12 mouse cellular contexts compared by ENCODE assay signal in the genomic region with DNA sequence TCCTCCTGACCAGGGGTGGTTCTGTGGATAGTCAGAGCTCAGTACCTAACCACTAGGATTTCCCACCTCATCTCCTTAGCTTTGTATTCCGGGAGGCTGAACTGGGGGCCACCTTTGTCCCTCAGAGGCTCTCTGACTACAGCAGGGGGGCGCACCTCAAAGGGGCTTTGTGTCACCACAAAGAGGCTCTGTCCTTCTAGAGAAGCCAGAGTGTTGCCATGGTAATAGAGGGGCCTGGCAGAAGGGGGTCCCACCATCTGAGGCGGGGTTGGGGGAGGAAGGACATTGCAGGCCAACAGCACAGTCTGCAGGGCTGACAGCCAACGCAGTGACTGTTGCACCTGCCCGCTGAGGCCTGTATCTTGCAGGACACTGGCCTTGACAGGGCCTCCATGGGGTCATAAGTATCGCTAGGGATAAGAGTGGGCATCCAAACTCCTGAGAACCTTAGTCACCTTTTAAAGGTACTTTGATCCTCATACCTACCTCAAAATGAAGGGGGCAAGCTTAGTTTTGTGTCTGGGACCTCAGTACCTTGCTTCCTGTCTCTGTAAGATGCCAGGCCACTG. TPM values are rescaled to one million over a fixed set of nuclear protein-coding genes. Genes with fewer than 3 reads are reported as not detected.
DNase-seq lines count a peak whose midpoint lies in the region; ATAC-seq and TF ChIP-seq lines count a peak whose summit lies in the region.
"Had no signal": no experiment of that assay in that cellular context is flagged by ENCODE, and none has a peak within 500 bp of the region (broad histone marks: within the 10 kb centered on the region; RNA-seq: fewer than 3 reads in every experiment).

No protein-coding gene starts in this region.

- no peaks in the 10 kb centered on the region for H3K9me3 ChIP-seq in megakaryocyte, embryonic 14.5 days
- no peaks in the 10 kb centered on the region for H3K9me3 ChIP-seq in forebrain, embryonic 13.5 days (replicated peaks)
- no peaks in the 10 kb centered on the region for H3K9me3 ChIP-seq in limb, embryonic 13.5 days
- no peaks in the 10 kb centered on the region for H3K9me3 ChIP-seq in lung, postnatal 0 days (ENCODE audit: low read length)
- H3K9me3 ChIP-seq: lung, embryonic 15.5 days had no signal

- H3K27ac ChIP-seq in forebrain, embryonic 13.5 days = peak overlapping the region; percentile 89
- H3K27ac ChIP-seq in limb, embryonic 13.5 days = peak overlapping the region; percentile 48; the same call in 1 of the 2 replicates
- H3K27ac ChIP-seq in olfactory bulb, adult 2 months (ENCODE audit: insufficient read depth, low read depth, low read length) = peak overlapping the region; percentile 14; the same call in 1 of the 2 replicates
- H3K27ac ChIP-seq in lung, postnatal 0 days (ENCODE audit: low read length) = no peak overlapping the region
- H3K27ac ChIP-seq: gastrocnemius, adult 2 months; lung, embryonic 15.5 days had no signal

- 9% methylated on average over 6 of the region's 6 CpGs for WGBS in forebrain, embryonic 13.5 days
- 43% methylated on average over 6 of the region's 6 CpGs for WGBS in limb, embryonic 13.5 days
- 61% methylated on average over 6 of the region's 6 CpGs for WGBS in olfactory bulb, adult 2 months
- 45% methylated on average over 6 of the region's 6 CpGs for WGBS in lung, postnatal 0 days

- H3K9ac ChIP-seq in forebrain, embryonic 13.5 days = peak overlapping the region; percentile 26
- peak overlapping the region; percentile 26; the same call in 1 of the 2 replicates for H3K9ac ChIP-seq in limb, embryonic 13.5 days
- H3K9ac ChIP-seq in lung, postnatal 0 days (replicated peaks; ENCODE audit: low read depth) = no peak overlapping the region
- H3K9ac ChIP-seq: lung, embryonic 15.5 days had no signal

- H3K36me3 ChIP-seq in megakaryocyte, embryonic 14.5 days (replicated peaks; ENCODE audit: low read length) = no peaks in the 10 kb centered on the region
- no peaks in the 10 kb centered on the region for H3K36me3 ChIP-seq in forebrain, embryonic 13.5 days (ENCODE audit: poor library complexity, severe bottlenecking)
- no peaks in the 10 kb centered on the region for H3K36me3 ChIP-seq in limb, embryonic 13.5 days
- no peaks in the 10 kb centered on the region for H3K36me3 ChIP-seq in lung, postnatal 0 days (ENCODE audit: insufficient read depth, low read length)
- H3K36me3 ChIP-seq: lung, embryonic 15.5 days had no signal

- H3K4me3 ChIP-seq in megakaryocyte, embryonic 14.5 days (replicated peaks) = peak overlapping the region; percentile 38
- H3K4me3 ChIP-seq in forebrain, embryonic 13.5 days = no peak overlapping the region
- no peak overlapping the region for H3K4me3 ChIP-seq in limb, embryonic 13.5 days
- no peak overlapping the region for H3K4me3 ChIP-seq in olfactory bulb, adult 2 months (ENCODE audit: insufficient read depth, low read depth, low read length)
- H3K4me3 ChIP-seq in lung, postnatal 0 days (ENCODE audit: low read depth, low read length) = no peak overlapping the region
- H3K4me3 ChIP-seq: gastrocnemius, adult 2 months; lung, embryonic 15.5 days had no signal

- peak overlapping the region; percentile 16; the same call in 1 of the 2 replicates for H3K4me2 ChIP-seq in forebrain, embryonic 13.5 days
- no peak overlapping the region for H3K4me2 ChIP-seq in limb, embryonic 13.5 days (replicated peaks)
- no peak overlapping the region for H3K4me2 ChIP-seq in lung, postnatal 0 days (replicated peaks; ENCODE audit: low read depth, low read length)
- H3K4me2 ChIP-seq: lung, embryonic 15.5 days had no signal

- peaks cover 42% of the 10 kb centered on the region for H3K4me1 ChIP-seq in megakaryocyte, embryonic 14.5 days
- H3K4me1 ChIP-seq in forebrain, embryonic 13.5 days = peaks cover 79% of the 10 kb centered on the region
- peaks cover 31% of the 10 kb centered on the region for H3K4me1 ChIP-seq in limb, embryonic 13.5 days
- H3K4me1 ChIP-seq in olfactory bulb, adult 2 months (ENCODE audit: control insufficient read depth, insufficient read depth, low read length) = peaks cover 43% of the 10 kb centered on the region
- H3K4me1 ChIP-seq in lung, postnatal 0 days (ENCODE audit: insufficient read depth, low read depth, low read length) = peaks cover 7% of the 10 kb centered on the region; the same call in 1 of the 2 replicates

- TF ChIP-seq POLR2A in olfactory bulb, adult 2 months (IDR thresholded peaks at IDR 0.05; ENCODE audit: insufficient read depth, low read depth, low read length) = no peak

- ATAC-seq in megakaryocyte, adult 5-6 weeks (ENCODE audit: poor library complexity, severe bottlenecking) = no peak
- peak; percentile 81 for ATAC-seq in forebrain, embryonic 13.5 days
- ATAC-seq in limb, embryonic 13.5 days (ENCODE audit: low FRiP score, low read depth) = no peak
- ATAC-seq in lung, postnatal 0 days = no peak

- TF ChIP-seq CTCF in olfactory bulb, adult 2 months (IDR thresholded peaks at IDR 0.05; ENCODE audit: insufficient read depth, low read depth, low read length) = no peak
- TF ChIP-seq CTCF in lung, postnatal 0 days (IDR thresholded peaks at IDR 0.05) = no peak

- DNase-seq in right cerebral cortex, adult 2 months (ENCODE audit: low spot score in 2 of 2) = no peak
- no peak for DNase-seq in lung, postnatal 0 days (ENCODE audit: low spot score)
- DNase-seq in ovary, adult 18-20 months (ENCODE audit: low spot score) = no peak
- DNase-seq: cerebellum, postnatal 36 days; gastrocnemius, adult 2 months; kidney, postnatal 4 days had no signal

- TF ChIP-seq EP300 in lung, postnatal 0 days (IDR thresholded peaks at IDR 0.05) = no peak

- peaks cover 46% of the 10 kb centered on the region for H3K27me3 ChIP-seq in megakaryocyte, embryonic 14.5 days (replicated peaks)
- H3K27me3 ChIP-seq in forebrain, embryonic 13.5 days = no peaks in the 10 kb centered on the region
- no peaks in the 10 kb centered on the region for H3K27me3 ChIP-seq in limb, embryonic 13.5 days
- no peaks in the 10 kb centered on the region for H3K27me3 ChIP-seq in lung, postnatal 0 days (replicated peaks; ENCODE audit: insufficient read depth, low read length)
- H3K27me3 ChIP-seq: lung, embryonic 15.5 days had no signal

RNA-seq across cellular contexts. Expression of gene Arvcf, which starts 32.6 kb away (rescaled TPM):
- polyA plus RNA-seq in megakaryocyte, embryonic 14.5 days (2012; ENCODE audit: insufficient read depth, low replicate concordance) = 2.6 TPM in 1 of 2 replicates, not detected in the other
- 0.38 and 0.68 TPM in 2 replicates for total RNA-seq in megakaryocyte, adult 5-6 weeks (2015)
- total RNA-seq in megakaryocyte, adult 5-6 weeks (2017) = 1.5 and 3.0 TPM in 2 replicates
- polyA plus RNA-seq in forebrain, embryonic 13.5 days (2015; fragmentation: Nextera tagmentation; extraction: Ambion mirVana) = 77.2 and 95.0 TPM in 2 replicates
- polyA plus RNA-seq in limb, embryonic 13.5 days (2015; fragmentation: Nextera tagmentation; extraction: Ambion mirVana) = 25.0 and 29.8 TPM in 2 replicates
- 956 TPM in 1 of 2 replicates, not detected in the other for polyA plus RNA-seq in olfactory bulb, adult 2 months (2012; ENCODE audit: insufficient read depth, insufficient read length, low replicate concordance, missing spikeins)
- polyA plus RNA-seq in lung, postnatal 0 days (2015; fragmentation: Nextera tagmentation; extraction: Ambion mirVana) = 14.6 and 18.5 TPM in 2 replicates

RNA-seq across cellular contexts. Expression of gene Tango2, which starts 32.7 kb away (rescaled TPM):
- 17.3 and 33.0 TPM in 2 replicates for polyA plus RNA-seq in megakaryocyte, embryonic 14.5 days (2012; ENCODE audit: insufficient read depth, low replicate concordance)
- total RNA-seq in megakaryocyte, adult 5-6 weeks (2015) = 27.2 and 27.4 TPM in 2 replicates
- 5.7 and 11.8 TPM in 2 replicates for total RNA-seq in megakaryocyte, adult 5-6 weeks (2017)
- polyA plus RNA-seq in forebrain, embryonic 13.5 days (2015; fragmentation: Nextera tagmentation; extraction: Ambion mirVana) = 59.2 and 63.2 TPM in 2 replicates
- 22.5 and 24.9 TPM in 2 replicates for polyA plus RNA-seq in limb, embryonic 13.5 days (2015; fragmentation: Nextera tagmentation; extraction: Ambion mirVana)
- polyA plus RNA-seq in olfactory bulb, adult 2 months (2012; ENCODE audit: insufficient read depth, insufficient read length, low replicate concordance, missing spikeins) = not detected in 2 replicates
- 23.7 and 25.2 TPM in 2 replicates for polyA plus RNA-seq in lung, postnatal 0 days (2015; fragmentation: Nextera tagmentation; extraction: Ambion mirVana)

RNA-seq across cellular contexts. Expression of gene Txnrd2, which starts 45.6 kb away (rescaled TPM):
- polyA plus RNA-seq in megakaryocyte, embryonic 14.5 days (2012; ENCODE audit: insufficient read depth, low replicate concordance) = 6.9 TPM in 1 of 2 replicates, not detected in the other
- 10.3 and 11.8 TPM in 2 replicates for total RNA-seq in megakaryocyte, adult 5-6 weeks (2015)
- total RNA-seq in megakaryocyte, adult 5-6 weeks (2017) = 7.0 and 9.3 TPM in 2 replicates
- polyA plus RNA-seq in forebrain, embryonic 13.5 days (2015; fragmentation: Nextera tagmentation; extraction: Ambion mirVana) = 23.4 and 25.1 TPM in 2 replicates
- polyA plus RNA-seq in limb, embryonic 13.5 days (2015; fragmentation: Nextera tagmentation; extraction: Ambion mirVana) = 19.8 and 21.3 TPM in 2 replicates
- not detected in 2 replicates for polyA plus RNA-seq in olfactory bulb, adult 2 months (2012; ENCODE audit: insufficient read depth, insufficient read length, low replicate concordance, missing spikeins)
- 20.0 and 20.9 TPM in 2 replicates for polyA plus RNA-seq in lung, postnatal 0 days (2015; fragmentation: Nextera tagmentation; extraction: Ambion mirVana)

RNA-seq across cellular contexts. Expression of gene Comt, which starts 46.1 kb away (rescaled TPM):
- polyA plus RNA-seq in megakaryocyte, embryonic 14.5 days (2012; ENCODE audit: insufficient read depth, low replicate concordance) = 52.8 and 53.5 TPM in 2 replicates
- total RNA-seq in megakaryocyte, adult 5-6 weeks (2015) = 37.8 and 40.8 TPM in 2 replicates
- total RNA-seq in megakaryocyte, adult 5-6 weeks (2017) = 40.1 and 43.8 TPM in 2 replicates
- 64.0 and 70.1 TPM in 2 replicates for polyA plus RNA-seq in forebrain, embryonic 13.5 days (2015; fragmentation: Nextera tagmentation; extraction: Ambion mirVana)
- 87.4 and 89.4 TPM in 2 replicates for polyA plus RNA-seq in limb, embryonic 13.5 days (2015; fragmentation: Nextera tagmentation; extraction: Ambion mirVana)
- polyA plus RNA-seq in olfactory bulb, adult 2 months (2012; ENCODE audit: insufficient read depth, insufficient read length, low replicate concordance, missing spikeins) = not detected in 2 replicates
- 109 and 111 TPM in 2 replicates for polyA plus RNA-seq in lung, postnatal 0 days (2015; fragmentation: Nextera tagmentation; extraction: Ambion mirVana)

Comparison
In these comparisons a context has a peak if more than half of its experiments do, and no peak if none do; other contexts are left out.
1. RNA of gene Tango2, which starts 32.7 kb away (polyA plus RNA-seq): 59.2 to 63.2 TPM in forebrain, embryonic 13.5 days, 17.3 to 33.0 TPM in megakaryocyte, embryonic 14.5 days, 23.7 to 25.2 TPM in lung, postnatal 0 days and 22.5 to 24.9 TPM in limb, embryonic 13.5 days; not detected in olfactory bulb, adult 2 months; every median in the first group is over 10 times any median in the second.